10 mouse cellular contexts compared by ENCODE assay signal in genomic region chrX:150963027-150963426, GRCm38 (mm10). TPM values are rescaled to one million over a fixed set of nuclear protein-coding genes. Genes with fewer than 3 reads are reported as not detected.
DNase-seq lines count a peak whose midpoint lies in the region; ATAC-seq lines count a peak whose summit lies in the region.
"Had no signal": no experiment of that assay in that cellular context is flagged by ENCODE, and none has a peak within 500 bp of the region (broad histone marks: within the 10 kb centered on the region; RNA-seq: fewer than 3 reads in every experiment).

No protein-coding gene starts in this region.

- H3K4me1 ChIP-seq in kidney, embryonic 15.5 days = no peaks in the 10 kb centered on the region
- no peaks in the 10 kb centered on the region for H3K4me1 ChIP-seq in midbrain, embryonic 15.5 days

- H3K9ac ChIP-seq in kidney, embryonic 15.5 days = no peak overlapping the region
- no peak overlapping the region for H3K9ac ChIP-seq in midbrain, embryonic 15.5 days

- H3K27me3 ChIP-seq in kidney, embryonic 15.5 days = 0 out of 2 replicates have a peak, but pooled peaks cover 4% of the 10 kb centered on the region
- no peaks in the 10 kb centered on the region for H3K27me3 ChIP-seq in midbrain, embryonic 15.5 days (replicated peaks)

- 43% methylated on average over 2 of the region's 2 CpGs for WGBS in kidney, embryonic 15.5 days
- 23% methylated on average over 2 of the region's 2 CpGs for WGBS in midbrain, embryonic 15.5 days

- DNase-seq in kidney, postnatal 10 days = peak; percentile 6
- DNase-seq in 3T3-L1 (ENCODE audit: low read depth, low spot score) = peak; percentile 45
- peak; percentile 55 for DNase-seq in 416B (ENCODE audit: low read depth)
- DNase-seq in c-Kit-positive CD71-positive TER-119-positive erythroid progenitor cells, embryonic 14.5 days (ENCODE audit: low spot score) = peak; percentile 6
- DNase-seq in frontal cortex, postnatal 25 days (ENCODE audit: low spot score in 2 of 2) = no peak
- DNase-seq: gastrocnemius, postnatal 25 days; kidney, postnatal 14 days had no signal

- ATAC-seq in kidney, embryonic 15.5 days (replicated peaks; ENCODE audit: low FRiP score) = no peak
- no peak for ATAC-seq in midbrain, embryonic 15.5 days (replicated peaks)
- ATAC-seq: activated CD4-positive, CD25-positive, alpha-beta regulatory T cell, adult 4 months had no signal

- H3K9me3 ChIP-seq in kidney, embryonic 15.5 days (replicated peaks) = no peaks in the 10 kb centered on the region
- no peaks in the 10 kb centered on the region for H3K9me3 ChIP-seq in midbrain, embryonic 15.5 days

- H3K27ac ChIP-seq in kidney, embryonic 15.5 days = no peak overlapping the region
- H3K27ac ChIP-seq in midbrain, embryonic 15.5 days = no peak overlapping the region

- no peak overlapping the region for H3K4me2 ChIP-seq in kidney, embryonic 15.5 days
- no peak overlapping the region for H3K4me2 ChIP-seq in midbrain, embryonic 15.5 days

- H3K36me3 ChIP-seq in kidney, embryonic 15.5 days = no peaks in the 10 kb centered on the region
- no peaks in the 10 kb centered on the region for H3K36me3 ChIP-seq in midbrain, embryonic 15.5 days (replicated peaks)

- no peak overlapping the region for H3K4me3 ChIP-seq in kidney, embryonic 15.5 days (replicated peaks)
- H3K4me3 ChIP-seq in midbrain, embryonic 15.5 days = no peak overlapping the region

RNA-seq across cellular contexts. Expression of gene Gnl3l, which starts 54.1 kb away (rescaled TPM):
- polyA plus RNA-seq in kidney, embryonic 15.5 days (2015; fragmentation: Nextera tagmentation; extraction: Ambion mirVana) = 30.4 and 31.2 TPM in 2 replicates
- 86.0 and 97.9 TPM in 2 replicates for polyA plus RNA-seq in midbrain, embryonic 15.5 days (2015; fragmentation: Nextera tagmentation; extraction: Ambion mirVana)

Comparison
In these comparisons a context has a peak if more than half of its experiments do, and no peak if none do; other contexts are left out.
1. DNase-seq: peak in kidney, postnatal 10 days (single experiment), 3T3-L1 (single experiment), 416B (single experiment) and c-Kit-positive CD71-positive TER-119-positive erythroid progenitor cells, embryonic 14.5 days (single experiment); none in frontal cortex, postnatal 25 days (0 of 2).